Mouse (Mus musculus): Measurements from ENCODE around the gene P2ry6.

DNA sequence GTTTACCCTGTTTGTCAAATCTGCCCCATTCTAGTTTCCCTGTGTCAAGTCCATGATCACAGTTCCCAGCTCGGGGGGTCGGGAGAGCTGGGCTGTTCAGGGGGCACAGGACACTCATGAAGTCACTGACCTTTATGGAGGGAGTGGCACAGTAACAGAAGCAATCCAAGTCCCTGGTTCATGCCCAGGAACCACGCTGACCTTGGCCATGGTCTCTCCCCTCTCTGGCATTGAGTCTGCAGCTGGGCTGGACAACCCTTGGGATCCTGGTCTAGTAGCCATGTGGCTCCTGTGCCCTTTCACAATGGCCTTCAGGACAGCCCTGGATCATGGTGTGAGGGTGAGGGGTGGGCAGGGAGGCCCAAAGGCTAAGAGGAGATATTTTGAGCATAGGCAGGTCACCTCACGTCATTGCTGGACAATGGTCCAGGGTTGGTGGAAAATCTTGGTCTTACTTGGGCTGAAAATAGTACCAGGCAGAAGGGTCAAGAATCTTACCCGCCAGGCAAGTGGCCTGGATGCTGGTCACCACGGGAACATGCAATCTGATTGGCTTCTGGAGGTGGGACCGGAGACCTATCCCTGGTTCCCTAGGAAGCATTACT, 20.9 kb upstream of the P2ry6 start:
- TF ChIP-seq POLR2A (IDR thresholded peaks at IDR 0.05; ENCODE audit: borderline replicate concordance, extremely low read depth, low read depth, low read length) (no peak), CTCF (IDR thresholded peaks at IDR 0.05; ENCODE audit: insufficient read depth, low read length) (no peak)
